In genomic region chr2:92185766-92186450, GRCm38 (mm10) we compare ENCODE assay signal across 8 mouse cellular contexts.
DNase-seq lines count a peak whose midpoint lies in the region; ATAC-seq and TF ChIP-seq lines count a peak whose summit lies in the region.

No protein-coding gene starts in this region.

- no peaks in the 10 kb centered on the region for H3K9me3 ChIP-seq in lung, embryonic 14.5 days (ENCODE audit: low read depth, low read length)
- no peaks in the 10 kb centered on the region for H3K9me3 ChIP-seq in limb, embryonic 10.5 days (replicated peaks)
- no peaks in the 10 kb centered on the region for H3K9me3 ChIP-seq in neural tube, embryonic 13.5 days

- 10% methylated on average over 11 of the region's 11 CpGs for WGBS in lung, embryonic 14.5 days
- 16% methylated on average over 11 of the region's 11 CpGs for WGBS in limb, embryonic 10.5 days
- WGBS in neural tube, embryonic 13.5 days, result 6% methylated on average over 11 of the region's 11 CpGs

- peaks cover 15% of the 10 kb centered on the region; the same call in 1 of the 2 replicates for H3K4me1 ChIP-seq in lung, embryonic 14.5 days (ENCODE audit: insufficient read depth)
- peaks cover 3% of the 10 kb centered on the region; the same call in 1 of the 2 replicates for H3K4me1 ChIP-seq in embryonic fibroblast, embryonic 13.5 days (ENCODE audit: control insufficient read depth, insufficient read depth, low read length)
- H3K4me1 ChIP-seq in limb, embryonic 10.5 days, result peaks cover 44% of the 10 kb centered on the region
- peaks cover 49% of the 10 kb centered on the region for H3K4me1 ChIP-seq in neural tube, embryonic 13.5 days (replicated peaks)

- peak overlapping the region; percentile 85 for H3K9ac ChIP-seq in lung, embryonic 14.5 days
- peak overlapping the region; percentile 93 for H3K9ac ChIP-seq in neural tube, embryonic 13.5 days

- no peaks in the 10 kb centered on the region for H3K36me3 ChIP-seq in lung, embryonic 14.5 days (ENCODE audit: insufficient read depth)
- no peaks in the 10 kb centered on the region for H3K36me3 ChIP-seq in limb, embryonic 10.5 days
- no peaks in the 10 kb centered on the region for H3K36me3 ChIP-seq in neural tube, embryonic 13.5 days

- H3K4me2 ChIP-seq in lung, embryonic 14.5 days, result peak overlapping the region; percentile 60
- H3K4me2 ChIP-seq in neural tube, embryonic 13.5 days, result peak overlapping the region; percentile 71

- no peak for TF ChIP-seq CTCF in lung, embryonic 14.5 days (IDR thresholded peaks at IDR 0.05; ENCODE audit: low read depth)
- no peak for TF ChIP-seq CTCF in embryonic fibroblast, embryonic 13.5 days (IDR thresholded peaks at IDR 0.05; ENCODE audit: borderline replicate concordance, insufficient read depth, low read length)

- H3K4me3 ChIP-seq in lung, embryonic 14.5 days (ENCODE audit: low read depth, low read length), result peak overlapping the region; percentile 72
- H3K4me3 ChIP-seq in embryonic fibroblast, embryonic 13.5 days (ENCODE audit: insufficient read depth, low read length), result peak overlapping the region; percentile 94
- peak overlapping the region; percentile 76 for H3K4me3 ChIP-seq in limb, embryonic 10.5 days
- peak overlapping the region; percentile 78 for H3K4me3 ChIP-seq in neural tube, embryonic 13.5 days

- no peak for TF ChIP-seq POLR2A in embryonic fibroblast, embryonic 13.5 days (IDR thresholded peaks at IDR 0.05; ENCODE audit: low read depth, low read length)

- no peak for ATAC-seq in lung, embryonic 14.5 days (ENCODE audit: insufficient read depth)
- ATAC-seq in neural tube, embryonic 13.5 days (ENCODE audit: low read depth), result no peak
- no peak for ATAC-seq in inflammation-experienced regulatory T-cells, adult 6 months

- H3K27me3 ChIP-seq in lung, embryonic 14.5 days (ENCODE audit: insufficient read depth, low read length), result no peaks in the 10 kb centered on the region
- H3K27me3 ChIP-seq in limb, embryonic 10.5 days (ENCODE audit: low read depth, poor library complexity, severe bottlenecking), result no peaks in the 10 kb centered on the region
- H3K27me3 ChIP-seq in neural tube, embryonic 13.5 days, result no peaks in the 10 kb centered on the region

- peak overlapping the region; percentile 99 for H3K27ac ChIP-seq in lung, embryonic 14.5 days (ENCODE audit: low read depth)
- H3K27ac ChIP-seq in embryonic fibroblast, embryonic 13.5 days (ENCODE audit: insufficient read depth, low read length), result peak overlapping the region; percentile 82
- H3K27ac ChIP-seq in limb, embryonic 10.5 days, result peak overlapping the region; percentile 98
- peak overlapping the region; percentile 100 for H3K27ac ChIP-seq in neural tube, embryonic 13.5 days (replicated peaks)

- no peak for DNase-seq in lung, embryonic 14.5 days
- no peak for DNase-seq in lung, postnatal 10 days
- no peak for DNase-seq in limb, embryonic 10.5 days (ENCODE audit: low spot score)
- DNase-seq in thymus, postnatal 0 days (ENCODE audit: low spot score), result no peak
- DNase-seq in urinary bladder, postnatal 14 days (ENCODE audit: low spot score), result no peak
